Mouse (Mus musculus) cerebellum, postnatal 14 days (tissue): ENCODE measurements around the gene Tedc1.

ENCODE experiments used
- DNase-seq, 2 experiments: peaks; one replicate each; pipeline ENCODE4 v3.0.0; 2021; ENCODE audit warnings: mixed read lengths in 2 of 2

The Tedc1 gene

GRCm38 (mm10) chr12:113139908-113140615 is 16.2 kb upstream of the Tedc1 start, which contains the start of gene Crip2:
Gene Crip2 (plus strand): TSS chr12:113140236.
- DNase-seq: peak; percentile 68 to 76

GRCm38 (mm10) chr12:113140616-113141411 is 15.4 kb upstream of the Tedc1 start:
- peak; percentile 32 to 44 for DNase-seq

GRCm38 (mm10) chr12:113141531-113141973 is 14.7 kb upstream of the Tedc1 start:
- peak; percentile 56 to 63 for DNase-seq

- DNase-seq: peak; percentile 52 to 53
Measured at GRCm38 (mm10) chr12:113142021-113142975, 13.9 kb upstream of the Tedc1 start.

- DNase-seq: no peak
Measured at GRCm38 (mm10) chr12:113143164-113143563, 13.1 kb upstream of the Tedc1 start.

- peak; percentile 40 to 47 for DNase-seq
Measured at GRCm38 (mm10) chr12:113144001-113144756, 12.0 kb upstream of the Tedc1 start.

GRCm38 (mm10) chr12:113144886-113145285 is 11.3 kb upstream of the Tedc1 start:
- DNase-seq: no peak

- no peak for DNase-seq
Measured at GRCm38 (mm10) chr12:113145591-113145990, 10.6 kb upstream of the Tedc1 start.

- peak; percentile 84 to 92 for DNase-seq
Measured at GRCm38 (mm10) chr12:113146112-113147057, 9.8 kb upstream of the Tedc1 start, which contains the start of gene Crip1. Gene Crip1 (plus strand): TSS chr12:113146316.

GRCm38 (mm10) chr12:113147481-113147880 is 8.7 kb upstream of the Tedc1 start:
- peak; percentile 83 to 85 for DNase-seq

GRCm38 (mm10) chr12:113148381-113149035 is 7.7 kb upstream of the Tedc1 start:
- peak in 1 of 2 experiments; percentile 53 for DNase-seq

- peak in 1 of 2 experiments; percentile 49 for DNase-seq
Measured at GRCm38 (mm10) chr12:113149341-113149740, 6.9 kb upstream of the Tedc1 start.

GRCm38 (mm10) chr12:113149896-113150295 is 6.3 kb upstream of the Tedc1 start:
- no peak for DNase-seq

- DNase-seq: no peak
Measured at GRCm38 (mm10) chr12:113150591-113150990, 5.6 kb upstream of the Tedc1 start.

GRCm38 (mm10) chr12:113151046-113151445 is 5.2 kb upstream of the Tedc1 start:
- no peak for DNase-seq

GRCm38 (mm10) chr12:113151661-113152271 is 4.5 kb upstream of the Tedc1 start:
- DNase-seq: no peak

GRCm38 (mm10) chr12:113152272-113152661 is 4.0 kb upstream of the Tedc1 start:
- no peak for DNase-seq

- DNase-seq: no peak
Measured at GRCm38 (mm10) chr12:113152991-113153525, 3.2 kb upstream of the Tedc1 start.

GRCm38 (mm10) chr12:113153971-113154370 is 2.2 kb upstream of the Tedc1 start:
- no peak for DNase-seq
